In genomic region chr12:78790791-78791190, GRCm38 (mm10) we compare ENCODE assay signal across 20 mouse cellular contexts.
"Had no signal": no experiment of that assay in that cellular context is flagged by ENCODE, and none has a peak within 500 bp of the region (broad histone marks: within the 10 kb centered on the region; RNA-seq: fewer than 3 reads in every experiment).

No protein-coding gene starts in this region.

- H3K4me1 ChIP-seq: limb, embryonic 10.5 days; limb, embryonic 13.5 days; neural tube, embryonic 12.5 days; neural tube, embryonic 15.5 days had no signal

- H3K9me3 ChIP-seq: limb, embryonic 10.5 days; limb, embryonic 13.5 days; liver, embryonic 12.5 days; liver, embryonic 15.5 days; neural tube, embryonic 12.5 days; neural tube, embryonic 15.5 days; stomach, embryonic 15.5 days had no signal

- H3K27me3 ChIP-seq: limb, embryonic 13.5 days; liver, embryonic 12.5 days; liver, embryonic 15.5 days; neural tube, embryonic 12.5 days; neural tube, embryonic 15.5 days; stomach, embryonic 15.5 days had no signal

- ATAC-seq: intestine, postnatal 0 days; liver, embryonic 12.5 days; lung, postnatal 0 days had no signal

- H3K36me3 ChIP-seq: limb, embryonic 10.5 days; limb, embryonic 13.5 days; liver, embryonic 12.5 days; liver, embryonic 15.5 days; neural tube, embryonic 12.5 days; neural tube, embryonic 15.5 days; stomach, embryonic 15.5 days had no signal

- H3K4me2 ChIP-seq: limb, embryonic 13.5 days; liver, embryonic 12.5 days; liver, embryonic 15.5 days; midbrain, embryonic 11.5 days; neural tube, embryonic 12.5 days; neural tube, embryonic 15.5 days; stomach, embryonic 15.5 days had no signal

- DNase-seq: kidney, adult 2 months; kidney, postnatal 25 days; liver; lung, adult 18-20 months; midbrain, embryonic 14.5 days; right cerebral cortex, adult 18-20 months; right cerebral cortex, postnatal 14 days; right cerebral cortex, postnatal 4 days; spleen, adult 18-20 months; thymus, postnatal 36 days had no signal

- H3K4me3 ChIP-seq: limb, embryonic 10.5 days; limb, embryonic 13.5 days; liver, embryonic 12.5 days; liver, embryonic 15.5 days; neural tube, embryonic 12.5 days; neural tube, embryonic 15.5 days; stomach, embryonic 15.5 days had no signal
